Mouse (Mus musculus) CH12.LX (cell line): ENCODE data around the gene Rad9a. TPM values are rescaled to one million over a fixed set of nuclear protein-coding genes. Genes with fewer than 3 reads are reported as not detected.

Experiments
- DNase-seq: peaks from one replicate; pipeline ENCODE4 v3.0.0-alpha.2; 2013; ENCODE audit errors: extremely low read depth
- H3K27ac ChIP-seq: 2 replicates; pipeline ENCODE4 v1.5.1; 2012; ENCODE audit warnings: low read depth, mild to moderate bottlenecking, control low read depth, moderate library complexity; ENCODE audit not compliant: insufficient read depth
- H3K27me3 ChIP-seq: replicated peaks from 2 replicates; pipeline ENCODE3; 2012; ENCODE audit warnings: inconsistent platforms
- H3K36me3 ChIP-seq, 2 experiments: replicated peaks in 1 of 2; 2 replicates each; pipeline versions ENCODE3 to v1.6.1; 2012; ENCODE audit warnings: inconsistent platforms in 1 of 2, low read length in 1 of 2, mild to moderate bottlenecking in 1 of 2, mixed read lengths in 1 of 2, moderate library complexity in 1 of 2; ENCODE audit not compliant: control insufficient read depth in 1 of 2, insufficient read depth in 1 of 2
- H3K4me1 ChIP-seq, 2 experiments: 2 replicates each; pipeline ENCODE4 v1.6.1; 2012; ENCODE audit warnings: inconsistent platforms in 1 of 2, moderate library complexity in 1 of 2; ENCODE audit not compliant: insufficient read depth in 2 of 2, control insufficient read depth in 1 of 2
- H3K4me2 ChIP-seq: 2 replicates; pipeline ENCODE4 v1.6.1; 2012; ENCODE audit warnings: low read depth, mild to moderate bottlenecking, control low read depth; ENCODE audit not compliant: poor library complexity, insufficient read depth, severe bottlenecking
- H3K4me3 ChIP-seq, 3 experiments: fragments of 150-350 bp in 1 of 3; sonication (generic) in 1 of 3; replicated peaks in 1 of 3; 2 replicates each; pipeline versions ENCODE3 to v1.5.1; 2011 to 2012; ENCODE audit warnings: low read depth in 2 of 3, low read length in 2 of 3, mild to moderate bottlenecking in 2 of 3, moderate library complexity in 2 of 3, control low read depth in 1 of 3, improper control_type of control experiment in 1 of 3, inconsistent platforms in 1 of 3, mixed read lengths in 1 of 3; ENCODE audit not compliant: poor library complexity in 1 of 3
- H3K79me2 ChIP-seq: replicated peaks from 2 replicates; pipeline ENCODE4 v1.6.1; 2012; ENCODE audit warnings: mild to moderate bottlenecking, moderate library complexity; ENCODE audit not compliant: control insufficient read depth, poor library complexity, insufficient read depth, severe bottlenecking; ENCODE audit errors: extremely low read depth
- H3K9ac ChIP-seq: 2 replicates; pipeline ENCODE4 v1.6.1; 2012; ENCODE audit warnings: low read depth, mild to moderate bottlenecking, control low read depth, moderate library complexity; ENCODE audit not compliant: insufficient read depth
- H3K9me3 ChIP-seq: replicated peaks from 2 replicates; pipeline ENCODE3; 2012; ENCODE audit warnings: low read length, inconsistent platforms, mixed read lengths
- CHD1 ChIP-seq: IDR thresholded peaks from 2 replicates; pipeline ENCODE4 v1.6.1; 2012; ENCODE audit warnings: low read depth, low read length, improper control_type of control experiment, inconsistent platforms
- CHD2 ChIP-seq: IDR thresholded peaks from 2 replicates; pipeline ENCODE4 v1.6.1; 2011; ENCODE audit warnings: low read length, improper control_type of control experiment
- CTCF ChIP-seq, 2 experiments: IDR thresholded peaks in 1 of 2; conservative IDR thresholded peaks in 1 of 2; 2 replicates each; pipeline ENCODE4 v1.5.1; 2011 to 2012; ENCODE audit warnings: low read depth in 2 of 2, low read length in 2 of 2, improper control_type of control experiment in 1 of 2, inconsistent platforms in 1 of 2, mild to moderate bottlenecking in 1 of 2, moderate library complexity in 1 of 2
- E2F4 ChIP-seq: IDR thresholded peaks from 2 replicates; pipeline ENCODE4 v1.6.1; 2011; ENCODE audit warnings: low read depth, low read length, improper control_type of control experiment; ENCODE audit not compliant: insufficient replicate concordance
- ETS1 ChIP-seq: conservative IDR thresholded peaks from 2 replicates; pipeline ENCODE4 v1.6.1; 2012; ENCODE audit warnings: low read depth, mild to moderate bottlenecking, inconsistent platforms, low read length, improper control_type of control experiment, moderate library complexity
- GABPA ChIP-seq: IDR thresholded peaks from 2 replicates; pipeline ENCODE4 v1.6.1; 2012; ENCODE audit warnings: low read depth, low read length, improper control_type of control experiment, inconsistent platforms; ENCODE audit not compliant: insufficient replicate concordance
- IRF4 ChIP-seq: IDR thresholded peaks from 2 replicates; pipeline ENCODE4 v1.6.1; 2014; ENCODE audit warnings: low read depth, mild to moderate bottlenecking, inconsistent platforms, low read length, improper control_type of control experiment
- JUN ChIP-seq: IDR thresholded peaks from 2 replicates; pipeline ENCODE4 v1.6.1; 2011; ENCODE audit warnings: low read depth, mild to moderate bottlenecking, low read length, improper control_type of control experiment, moderate library complexity; ENCODE audit not compliant: insufficient read depth
- MAZ ChIP-seq: IDR thresholded peaks from 2 replicates; pipeline ENCODE4 v1.6.1; 2012; ENCODE audit warnings: low read depth, mild to moderate bottlenecking, inconsistent platforms, low read length, improper control_type of control experiment, moderate library complexity
- MEF2A ChIP-seq: IDR thresholded peaks from 2 replicates; pipeline ENCODE4 v1.6.1; 2014; ENCODE audit warnings: low read depth, mild to moderate bottlenecking, inconsistent platforms, low read length, improper control_type of control experiment, borderline replicate concordance
- MXI1 ChIP-seq: IDR thresholded peaks from 2 replicates; pipeline ENCODE4 v1.6.1; 2011; ENCODE audit warnings: mild to moderate bottlenecking, low read depth, low read length, improper control_type of control experiment
- MYC ChIP-seq: IDR thresholded peaks from 2 replicates; pipeline ENCODE4 v1.6.1; 2011; ENCODE audit warnings: low read depth, mild to moderate bottlenecking, improper control_type of control experiment, low read length
- NELFE ChIP-seq: IDR thresholded peaks from 2 replicates; pipeline ENCODE4 v1.6.1; 2011; ENCODE audit warnings: low read depth, low read length, improper control_type of control experiment
- NRF1 ChIP-seq: IDR thresholded peaks from 2 replicates; pipeline ENCODE4 v1.6.1; 2014; ENCODE audit warnings: low read depth, mild to moderate bottlenecking, inconsistent platforms, low read length, improper control_type of control experiment, moderate library complexity
- PAX5 ChIP-seq: IDR thresholded peaks from 2 replicates; pipeline ENCODE4 v1.6.1; 2012; ENCODE audit warnings: low read length, inconsistent platforms, mixed read lengths
- POLR2A ChIP-seq: IDR thresholded peaks from 2 replicates; pipeline ENCODE4 v1.6.1; 2011; ENCODE audit warnings: low read depth, mild to moderate bottlenecking, improper control_type of control experiment, low read length
- POLR2AphosphoS2 ChIP-seq: IDR thresholded peaks from 2 replicates; pipeline ENCODE4 v1.6.1; 2011; ENCODE audit warnings: low read depth, low read length, improper control_type of control experiment
- RAD21 ChIP-seq: IDR thresholded peaks from 2 replicates; pipeline ENCODE4 v1.6.1; 2011; ENCODE audit warnings: low read depth, mild to moderate bottlenecking, low read length, improper control_type of control experiment, moderate library complexity
- SMC3 ChIP-seq: IDR thresholded peaks from 2 replicates; pipeline ENCODE4 v1.6.1; 2011; ENCODE audit warnings: low read depth, low read length, improper control_type of control experiment
- TBP ChIP-seq: conservative IDR thresholded peaks from 2 replicates; pipeline ENCODE4 v1.6.1; 2011; ENCODE audit warnings: low read depth, low read length, improper control_type of control experiment
- TCF12 ChIP-seq: IDR thresholded peaks from 2 replicates; pipeline ENCODE4 v1.6.1; 2014; ENCODE audit warnings: low read depth, mild to moderate bottlenecking, inconsistent platforms, low read length, improper control_type of control experiment
- USF1 ChIP-seq: IDR thresholded peaks from 2 replicates; pipeline ENCODE4 v1.6.1; 2014; ENCODE audit warnings: low read depth, mild to moderate bottlenecking, inconsistent platforms, low read length, improper control_type of control experiment
- USF2 ChIP-seq: conservative IDR thresholded peaks from 2 replicates; pipeline ENCODE4 v1.6.1; 2011; ENCODE audit warnings: low read depth, low read length, improper control_type of control experiment
- ZC3H11A ChIP-seq: IDR thresholded peaks from 2 replicates; pipeline ENCODE4 v1.6.1; 2012; ENCODE audit warnings: low read depth, mild to moderate bottlenecking, inconsistent platforms, low read length, improper control_type of control experiment
- ZMIZ1 ChIP-seq: IDR thresholded peaks from 2 replicates; pipeline ENCODE4 v1.6.1; 2012; ENCODE audit warnings: low read depth, mild to moderate bottlenecking, inconsistent platforms, low read length, improper control_type of control experiment
- ZNF384 ChIP-seq: IDR thresholded peaks from 2 replicates; pipeline ENCODE4 v1.6.1; 2012; ENCODE audit warnings: low read depth, low read length, improper control_type of control experiment, inconsistent platforms
- dilution Hi-C: fragments of 300-500 bp; cut with MboI; formaldehyde crosslinking; loops from 2 replicates; pipeline ENCODE4 v1.14.3; 2020; ENCODE audit warnings: low sequenced_read_pairs; ENCODE audit not compliant: extremely low pct_unique_long_range_greater_than_20kb, extremely low pct_ligation_motif_present
- in situ Hi-C: fragments of 300-500 bp; cut with MboI; formaldehyde crosslinking; loops from 3 replicates; pipeline ENCODE4 v1.14.3; 2019; ENCODE audit warnings: low sequenced_read_pairs, low pct_ligation_motif_present, low pct_unique_long_range_greater_than_20kb, mixed read lengths
- polyA plus RNA-seq: library from polyadenylated mRNA; unstranded; fragments of >175 nt; gene quantifications from 2 replicates; pipeline ENCODE4 v1.2.1, GENCODE M21; 2012; ENCODE audit warnings: low read depth; ENCODE audit not compliant: insufficient read length
- total RNA-seq, 2 experiments: library from RNA; depleted of rRNA; stranded (reverse); fragments of 300-350 nt in 1 of 2; fragments of >200 nt in 1 of 2; gene quantifications; 2 replicates each; pipeline ENCODE4 v1.2.3; 2012 to 2014

Rad9a gene
- total and polyA plus RNA-seq, 3 experiments, result 14.3 to 20.5 (median 20.0) TPM

GRCm38 (mm10) chr19:4208563-4208962 is 7.1 kb upstream of the Rad9a start:
- Histone ChIP-seq H3K9ac (no peak overlapping the region), H3K9me3 (no peaks in the 10 kb centered on the region), H3K79me2 (no peaks in the 10 kb centered on the region), H3K27me3 (peaks cover 30% of the 10 kb centered on the region), H3K27ac (no peak overlapping the region), H3K4me2 (no peak overlapping the region), H3K4me1 (peaks cover 15 to 25% of the 10 kb centered on the region in 2 experiments), H3K36me3 (no peaks in the 10 kb centered on the region), H3K4me3 (no peak overlapping the region)
- dilution Hi-C loops, result no loop called here
- DNase-seq, result no peak
- TF ChIP-seq POLR2AphosphoS2 (no peak), GABPA (no peak), RAD21 (no peak), ZMIZ1 (no peak), MXI1 (no peak), MAZ (no peak), MEF2A (no peak), ETS1 (no peak), NRF1 (no peak), CHD1 (no peak), E2F4 (no peak), POLR2A (no peak), JUN (no peak), MYC (no peak), TCF12 (no peak), ZC3H11A (no peak), USF2 (no peak), NELFE (no peak), USF1 (no peak)
- in situ Hi-C loops, result no loop called here

GRCm38 (mm10) chr19:4206971-4207370 is 5.5 kb upstream of the Rad9a start:
- Histone ChIP-seq H3K4me1 (peaks cover 16 to 38% of the 10 kb centered on the region in 2 experiments), H3K27ac (no peak overlapping the region), H3K4me2 (no peak overlapping the region), H3K9ac (no peak overlapping the region), H3K4me3 (no peak overlapping the region), H3K9me3 (no peaks in the 10 kb centered on the region), H3K79me2 (no peaks in the 10 kb centered on the region), H3K27me3 (peaks cover 18% of the 10 kb centered on the region), H3K36me3 (no peaks in the 10 kb centered on the region)
- TF ChIP-seq JUN (no peak), MEF2A (peak; percentile 46; the same call in 1 of the 2 replicates), CHD1 (no peak), PAX5 (no peak), NRF1 (peak; percentile 26; the same call in 1 of the 2 replicates), TBP (no peak), USF1 (no peak), SMC3 (peak; percentile 97), MYC (0 out of 2 replicates have a peak, but pooled peaks have one; percentile 44), POLR2A (no peak), CHD2 (no peak), IRF4 (peak; percentile 56; the same call in 1 of the 2 replicates), NELFE (peak; percentile 51; the same call in 1 of the 2 replicates), GABPA (no peak), RAD21 (no peak; the same call in none of the 2 replicates), TCF12 (peak; percentile 35; the same call in 1 of the 2 replicates), ZC3H11A (peak; percentile 86), CTCF (conservative IDR thresholded peaks at IDR 0.05 in 1 of 2, IDR thresholded peaks at IDR 0.05 in 1 of 2; ENCODE audit: low read depth in 2 of 2, low read length in 2 of 2) (peak; percentile 76 to 97), ZNF384 (no peak), MAZ (peak; percentile 47; the same call in 1 of the 2 replicates), MXI1 (0 out of 2 replicates have a peak, but pooled peaks have one; percentile 37)
- peak; percentile 67 for DNase-seq
- dilution Hi-C loops, result no loop called here
- in situ Hi-C loops, result no loop called here
